Mouse (Mus musculus) effector memory CD4-positive, alpha-beta T cell, adult 7 months (primary cell): ENCODE data around the gene Gm49392. TPM values are rescaled to one million over a fixed set of nuclear protein-coding genes. Genes with fewer than 3 reads are reported as not detected.

Experiments used
- polyA plus RNA-seq: library from polyadenylated mRNA; unstranded; fragments of 100-300 nt; shearing (Covaris generic); gene quantifications from one replicate; pipeline ENCODE4 v1.2.1, GENCODE M21; 2017

The Gm49392 gene
- not detected for polyA plus RNA-seq

GRCm38 (mm10) chr13:60896794-60897193 is at the start of gene Gm49392:
Gene Gm49392 (minus strand): TSS chr13:60896894.

GRCm38 (mm10) chr13:60941884-60942283 is 45.2 kb upstream of the Gm49392 start, which contains the start of gene Tpbpa:
Gene Tpbpa (minus strand): TSS chr13:60941984.

GRCm38 (mm10) chr13:60936500-60936901 is 39.8 kb upstream of the Gm49392 start, which contains the start of the genes Gm49391 and Ctla2a:
Gene Gm49391 (minus strand): TSS chr13:60936571.
Gene Ctla2a (minus strand): TSS chr13:60936625.

GRCm38 (mm10) chr13:60935490-60935889 is 38.8 kb upstream of the Gm49392 start, which contains the start of gene Gm49393:
Gene Gm49393 (minus strand): TSS chr13:60935590.

GRCm38 (mm10) chr13:60904780-60905179 is 8.1 kb upstream of the Gm49392 start, which contains the start of gene Tpbpb:
Gene Tpbpb (minus strand): TSS chr13:60904880.

GRCm38 (mm10) chr13:60897328-60897727 is 634 bp upstream of the Gm49392 start, which contains the start of gene Ctla2b:
Gene Ctla2b (minus strand): TSS chr13:60897447.

GRCm38 (mm10) chr13:60864281-60864680 is 32.4 kb downstream of the Gm49392 start, which contains the start of gene 4930486L24Rik:
Gene 4930486L24Rik (minus strand): TSS chr13:60864475.

GRCm38 (mm10) chr13:60802749-60803148 is 93.9 kb downstream of the Gm49392 start, which contains the start of gene Ctsll3:
Gene Ctsll3 (minus strand): TSS chr13:60802849.

Other genes with a start within 250 kb of the Gm49392 start
- not detected for gene BC051665, start 110.5 kb downstream of the Gm49392 start, polyA plus RNA-seq
- not detected for gene Ctsll3, start 94.0 kb downstream of the Gm49392 start, polyA plus RNA-seq
- 3.4 TPM for gene 4930486L24Rik, start 32.4 kb downstream of the Gm49392 start, polyA plus RNA-seq
- 26.3 TPM for gene Ctla2b, start 553 bp upstream of the Gm49392 start, polyA plus RNA-seq
- not detected for gene Tpbpb, start 8.0 kb upstream of the Gm49392 start, polyA plus RNA-seq
- not detected for gene Gm49393, start 38.7 kb upstream of the Gm49392 start, polyA plus RNA-seq
- 0.61 TPM for gene Gm49391, start 39.7 kb upstream of the Gm49392 start, polyA plus RNA-seq
- 241 TPM for gene Ctla2a, start 39.7 kb upstream of the Gm49392 start, polyA plus RNA-seq
- gene Tpbpa, start 45.1 kb upstream of the Gm49392 start, polyA plus RNA-seq, result not detected
- not detected for gene Ctsj, start 109.1 kb upstream of the Gm49392 start, polyA plus RNA-seq
- not detected for gene Ctsq, start 143.7 kb upstream of the Gm49392 start, polyA plus RNA-seq